Mouse (Mus musculus) hindbrain, postnatal 0 days (tissue): ENCODE results near the gene Fgfr2. TPM values are rescaled to one million over a fixed set of nuclear protein-coding genes. Genes with fewer than 3 reads are reported as not detected.

ENCODE experiments used
- ATAC-seq: fragments of 200-750 bp; cut with Nextera tagmentation; 2 replicates; pipeline ENCODE4 v1.8.0; 2017; ENCODE audit warnings: mild to moderate bottlenecking, moderate TSS enrichment, moderate library complexity
- DNase-seq: peaks from one replicate; pipeline ENCODE4 v3.0.0-alpha.2; 2015; ENCODE audit warnings: low spot score
- H3K27ac ChIP-seq: fragments of 300-500 bp; sonication (generic); 2 replicates; pipeline ENCODE4 v1.5.1; 2014; ENCODE audit warnings: mild to moderate bottlenecking
- H3K27me3 ChIP-seq: fragments of 300-500 bp; sonication (generic); 2 replicates; pipeline ENCODE4 v1.6.1; 2014; ENCODE audit warnings: low read length, mixed read lengths; ENCODE audit not compliant: insufficient read depth
- H3K36me3 ChIP-seq: fragments of 300-500 bp; sonication (generic); 2 replicates; pipeline ENCODE4 v1.6.1; 2014; ENCODE audit warnings: low read length, mixed read lengths; ENCODE audit not compliant: insufficient read depth
- H3K4me1 ChIP-seq: fragments of 300-500 bp; sonication (generic); 2 replicates; pipeline ENCODE4 v1.6.1; 2014; ENCODE audit warnings: antibody characterized with exemption, low read length, mixed read lengths; ENCODE audit not compliant: insufficient read depth
- H3K4me2 ChIP-seq: fragments of 300-500 bp; sonication (generic); 2 replicates; pipeline ENCODE4 v1.6.1; 2014; ENCODE audit warnings: low read depth, mild to moderate bottlenecking, low read length, moderate library complexity, mixed read lengths
- H3K4me3 ChIP-seq: fragments of 300-500 bp; sonication (generic); 2 replicates; pipeline ENCODE4 v1.5.1; 2014; ENCODE audit warnings: low read length
- H3K9ac ChIP-seq: fragments of 300-500 bp; sonication (generic); replicated peaks from 2 replicates; pipeline ENCODE4 v1.6.1; 2014; ENCODE audit warnings: mild to moderate bottlenecking, low read length, moderate library complexity, mixed read lengths
- H3K9me3 ChIP-seq: fragments of 300-500 bp; sonication (generic); 2 replicates; pipeline ENCODE4 v1.6.1; 2016; ENCODE audit warnings: low read length, mixed read lengths
- CTCF ChIP-seq: IDR thresholded peaks from 2 replicates; pipeline ENCODE4 v1.5.1; 2016; ENCODE audit warnings: antibody characterized with exemption, control low read depth, low read depth
- WGBS: fragments of 180-500 bp; shearing (Covaris S2); extraction: QIAGEN DNeasy Blood & Tissue Kit; methylation state at CpG from one replicate; pipeline ENCODE4 v1.1.7; 2014; 5-methylcytosine and 5-hydroxymethylcytosine counted together
- polyA plus RNA-seq: library from polyadenylated mRNA; unstranded; fragments of >200 nt; fragmentation: Nextera tagmentation; extraction: Ambion mirVana; gene quantifications from 2 replicates; pipeline ENCODE4 v1.2.1, GENCODE M21; 2015
- total RNA-seq: library from RNA; depleted of rRNA; stranded (reverse); fragments of >200 nt; gene quantifications from 2 replicates; pipeline ENCODE4 v1.2.3, GENCODE M21; 2014

Gene Fgfr2
- total and polyA plus RNA-seq, 2 experiments from 2014 or later, result 17.3 to 49.0 TPM

GRCm38 (mm10) chr7:131244993-131245392 lies 1878.2 kb downstream of the Fgfr2 start:
- 29% methylated on average over 1 of the region's 1 CpGs for WGBS
- Histone ChIP-seq H3K27me3 (no peaks in the 10 kb centered on the region), H3K9me3 (no peaks in the 10 kb centered on the region), H3K4me2 (no peak overlapping the region), H3K4me1 (no peaks in the 10 kb centered on the region), H3K27ac (no peak overlapping the region), H3K4me3 (no peak overlapping the region), H3K36me3 (no peaks in the 10 kb centered on the region), H3K9ac (no peak overlapping the region)
- no peak for TF ChIP-seq CTCF
- ATAC-seq, result no peak
- no peak for DNase-seq

GRCm38 (mm10) chr7:131236091-131236490 lies 1887.1 kb downstream of the Fgfr2 start:
- Histone ChIP-seq H3K27ac (no peak overlapping the region), H3K36me3 (no peaks in the 10 kb centered on the region), H3K4me1 (no peaks in the 10 kb centered on the region), H3K9ac (no peak overlapping the region), H3K4me3 (no peak overlapping the region), H3K9me3 (no peaks in the 10 kb centered on the region), H3K4me2 (no peak overlapping the region), H3K27me3 (no peaks in the 10 kb centered on the region)
- no peak for TF ChIP-seq CTCF
- ATAC-seq (no peak), DNase-seq (no peak)

DNA sequence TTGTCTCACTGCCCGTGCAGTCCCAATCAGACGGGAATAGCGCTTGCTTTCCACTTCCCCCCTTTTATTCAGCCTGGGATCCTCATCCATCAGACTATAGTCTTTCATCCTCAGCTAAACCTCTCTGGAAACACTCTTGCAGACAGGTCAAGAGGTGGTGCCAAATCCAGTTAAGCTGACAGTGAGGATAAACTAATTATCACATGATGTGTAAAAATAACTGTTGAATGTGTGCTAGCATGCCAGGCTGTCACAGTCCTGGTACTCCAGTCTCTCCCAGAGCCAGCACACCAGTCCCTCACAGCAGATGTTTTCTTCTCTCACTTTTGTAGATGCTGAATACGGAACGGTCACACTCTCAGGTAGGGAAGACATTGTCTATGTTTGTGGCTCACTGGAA lies 1900.1 kb downstream of the Fgfr2 start:
- H3K27ac ChIP-seq, result no peak overlapping the region
- TF ChIP-seq CTCF, result no peak

GRCm38 (mm10) chr7:131187996-131188395 lies 1935.2 kb downstream of the Fgfr2 start:
- no peak overlapping the region for H3K27ac ChIP-seq
- H3K4me3 ChIP-seq, result no peak overlapping the region
- no peak overlapping the region for H3K9ac ChIP-seq
- H3K9me3 ChIP-seq, result no peaks in the 10 kb centered on the region
- no peaks in the 10 kb centered on the region for H3K27me3 ChIP-seq
- H3K36me3 ChIP-seq, result no peaks in the 10 kb centered on the region
- 94% methylated on average over 14 of the region's 14 CpGs for WGBS
- H3K4me2 ChIP-seq, result no peak overlapping the region
- TF ChIP-seq CTCF, result no peak
- no peaks in the 10 kb centered on the region for H3K4me1 ChIP-seq
- no peak for DNase-seq
- ATAC-seq, result no peak

More for the DNA sequence above, 1900.1 kb downstream of the Fgfr2 start:
- no peak for ATAC-seq
- H3K9me3 ChIP-seq, result no peaks in the 10 kb centered on the region
- H3K4me3 ChIP-seq, result no peak overlapping the region
- no peaks in the 10 kb centered on the region for H3K36me3 ChIP-seq
- no peaks in the 10 kb centered on the region for H3K27me3 ChIP-seq
- no peak for DNase-seq
- H3K9ac ChIP-seq, result no peak overlapping the region
- H3K4me1 ChIP-seq, result no peaks in the 10 kb centered on the region
- 76% methylated on average over 5 of the region's 5 CpGs for WGBS
- H3K4me2 ChIP-seq, result no peak overlapping the region

- DNase-seq (no peak), ATAC-seq (no peak)
- H3K4me2 ChIP-seq, result no peak overlapping the region
- H3K9ac ChIP-seq, result no peak overlapping the region
- H3K9me3 ChIP-seq, result no peaks in the 10 kb centered on the region
- H3K4me1 ChIP-seq, result no peaks in the 10 kb centered on the region
- WGBS, result 72% methylated on average over 8 of the region's 8 CpGs
- H3K4me3 ChIP-seq, result no peak overlapping the region
- no peaks in the 10 kb centered on the region for H3K36me3 ChIP-seq
- TF ChIP-seq CTCF, result no peak
- H3K27ac ChIP-seq, result no peak overlapping the region
- H3K27me3 ChIP-seq, result no peaks in the 10 kb centered on the region
These were observed 1936.1 kb downstream of the Fgfr2 start for GRCm38 (mm10) chr7:131187047-131187446.

- Histone ChIP-seq H3K36me3 (no peaks in the 10 kb centered on the region), H3K4me1 (no peaks in the 10 kb centered on the region), H3K27me3 (no peaks in the 10 kb centered on the region), H3K9me3 (no peaks in the 10 kb centered on the region), H3K4me3 (no peak overlapping the region), H3K9ac (no peak overlapping the region), H3K27ac (no peak overlapping the region), H3K4me2 (no peak overlapping the region)
- DNase-seq, result no peak
- peak; percentile 16; the same call in 1 of the 2 replicates for TF ChIP-seq CTCF
- no peak for ATAC-seq
- WGBS, result 66% methylated on average over 8 of the region's 8 CpGs
These were observed 1938.8 kb downstream of the Fgfr2 start for GRCm38 (mm10) chr7:131184339-131184738.

DNA sequence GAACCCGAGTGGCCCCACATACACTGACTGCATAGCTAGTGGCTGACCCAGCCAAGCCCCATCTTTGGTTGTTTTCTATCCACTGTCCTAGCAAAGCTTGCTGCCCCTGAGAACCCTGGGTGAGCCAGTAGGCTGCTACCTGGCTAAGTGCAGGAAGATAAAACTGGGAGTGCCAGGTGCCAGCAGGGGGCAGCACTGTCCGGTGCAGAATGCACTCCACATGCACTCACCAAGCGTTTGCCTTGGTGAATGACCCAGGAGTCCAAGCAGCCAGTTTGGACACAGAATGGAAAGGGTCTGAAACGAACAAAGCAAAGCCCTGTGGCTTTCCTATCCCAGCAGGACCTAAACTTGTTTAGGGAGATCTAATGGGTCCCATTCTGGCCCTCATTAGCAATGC lies 1940.5 kb downstream of the Fgfr2 start:
- Histone ChIP-seq H3K9me3 (no peaks in the 10 kb centered on the region), H3K27me3 (no peaks in the 10 kb centered on the region), H3K27ac (no peak overlapping the region), H3K4me1 (no peaks in the 10 kb centered on the region), H3K4me3 (no peak overlapping the region), H3K4me2 (no peak overlapping the region), H3K9ac (no peak overlapping the region), H3K36me3 (no peaks in the 10 kb centered on the region)
- ATAC-seq, result no peak
- peak; percentile 40 for DNase-seq
- WGBS, result 46% methylated on average over 4 of the region's 4 CpGs
- TF ChIP-seq CTCF, result peak; percentile 64
